Mouse (Mus musculus) erythroid progenitor cell, adult 5-6 weeks (primary cell): ENCODE data around the gene P3h4. TPM values are rescaled to one million over a fixed set of nuclear protein-coding genes. Genes with fewer than 3 reads are reported as not detected.

Experiments used
- ATAC-seq: replicated peaks from 2 replicates; pipeline ENCODE4 v1.8.0; 2016; ENCODE audit warnings: moderate number of reproducible peaks, mild to moderate bottlenecking, moderate TSS enrichment, inconsistent platforms; ENCODE audit not compliant: poor library complexity, low FRiP score, severe bottlenecking
- total RNA-seq, 2 experiments: library from RNA; stranded (forward) in 1 of 2; stranded (reverse) in 1 of 2; fragments of 150-400 nt in 1 of 2; fragments of 186-747, 209-891 nt in 1 of 2; gene quantifications; 2 replicates each; pipeline versions ENCODE4 v1.2.3 to v1.2.4; 2015 to 2017; ENCODE audit warnings: low replicate concordance in 2 of 2

P3h4 gene
- total RNA-seq, 2 experiments from 2014 or later, result not detected

GRCm38 (mm10) chr11:100394353-100395074 lies 20.1 kb downstream of the P3h4 start:
- no peak for ATAC-seq

GRCm38 (mm10) chr11:100393733-100394132 lies 20.9 kb downstream of the P3h4 start:
- ATAC-seq, result no peak

GRCm38 (mm10) chr11:100392958-100393357 lies 21.7 kb downstream of the P3h4 start:
- ATAC-seq, result no peak

GRCm38 (mm10) chr11:100391884-100392345 lies 22.7 kb downstream of the P3h4 start:
- no peak for ATAC-seq

GRCm38 (mm10) chr11:100391081-100391883 lies 23.4 kb downstream of the P3h4 start:
- ATAC-seq, result no peak

DNA sequence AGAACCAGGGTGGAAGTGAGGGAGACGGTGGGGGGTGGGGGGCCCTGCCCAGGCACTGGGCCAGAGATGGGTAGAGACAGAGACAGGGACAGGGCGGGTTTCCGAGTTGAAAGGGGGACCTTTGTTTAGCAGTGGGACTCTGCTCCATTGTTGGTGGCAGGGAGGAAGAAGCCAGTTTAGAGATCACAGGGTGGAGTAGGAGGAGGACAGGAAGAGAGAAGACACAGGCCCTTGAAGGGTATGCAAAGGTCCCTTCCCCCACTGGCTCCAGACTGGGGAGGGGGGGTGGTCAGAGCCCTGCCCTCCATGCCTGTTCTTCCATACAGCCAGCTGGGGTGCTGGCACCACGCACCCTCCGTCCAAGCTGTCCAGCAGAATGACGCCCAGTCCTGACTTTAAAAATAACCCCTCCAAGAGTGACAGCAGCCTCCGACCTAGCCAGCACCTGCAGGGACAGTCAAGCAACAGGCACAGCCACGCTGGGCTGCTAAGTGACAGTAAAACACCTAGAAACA lies 24.6 kb downstream of the P3h4 start:
- ATAC-seq, result no peak

DNA sequence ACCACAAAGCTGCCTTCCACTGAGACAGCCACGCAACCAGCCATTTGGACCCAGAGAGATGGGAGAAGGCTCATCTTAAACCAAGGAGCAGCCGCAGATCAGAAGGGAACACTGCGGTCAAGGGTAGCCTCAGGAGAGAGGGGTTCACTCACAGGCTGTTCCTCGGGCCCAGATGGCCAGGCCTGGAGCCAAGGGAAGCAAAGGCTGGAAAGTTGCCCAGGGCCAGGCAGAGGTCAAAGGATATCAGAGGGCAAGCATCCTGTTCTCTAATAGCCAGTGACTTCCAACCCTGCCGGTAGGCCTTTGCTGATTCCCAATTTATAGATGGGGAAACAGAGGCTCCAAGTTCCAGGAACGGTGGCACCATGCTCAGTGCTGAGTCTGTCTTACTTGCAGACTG lies 26.0 kb downstream of the P3h4 start:
- no peak for ATAC-seq

- ATAC-seq, result no peak
These were observed 26.9 kb downstream of the P3h4 start for GRCm38 (mm10) chr11:100387589-100388375.

GRCm38 (mm10) chr11:100387111-100387510 lies 27.5 kb downstream of the P3h4 start:
- ATAC-seq, result no peak

- no peak for ATAC-seq
These were observed 28.1 kb downstream of the P3h4 start for GRCm38 (mm10) chr11:100386586-100386985.

GRCm38 (mm10) chr11:100385016-100385415 lies 29.6 kb downstream of the P3h4 start:
- ATAC-seq, result no peak

DNA sequence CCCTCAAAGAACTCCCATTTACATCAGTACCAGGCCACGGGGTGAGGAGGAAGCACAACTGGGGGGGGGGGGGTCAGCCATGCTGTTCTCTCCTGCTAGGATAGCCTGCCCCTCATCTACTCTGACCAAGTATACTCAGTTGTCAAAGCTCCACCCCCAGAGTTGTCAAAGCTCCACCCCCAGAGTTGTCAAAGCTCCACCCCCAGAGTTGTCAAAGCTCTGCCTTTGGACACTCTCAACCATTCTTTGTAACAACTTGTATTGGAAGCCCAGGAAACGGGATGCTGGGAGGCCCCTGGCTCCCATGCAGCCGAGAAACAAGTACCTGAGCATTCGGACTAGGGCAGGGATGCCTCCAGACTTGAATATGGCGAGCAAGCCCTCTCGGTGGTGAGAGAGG lies 32.0 kb downstream of the P3h4 start:
- ATAC-seq, result no peak

DNA sequence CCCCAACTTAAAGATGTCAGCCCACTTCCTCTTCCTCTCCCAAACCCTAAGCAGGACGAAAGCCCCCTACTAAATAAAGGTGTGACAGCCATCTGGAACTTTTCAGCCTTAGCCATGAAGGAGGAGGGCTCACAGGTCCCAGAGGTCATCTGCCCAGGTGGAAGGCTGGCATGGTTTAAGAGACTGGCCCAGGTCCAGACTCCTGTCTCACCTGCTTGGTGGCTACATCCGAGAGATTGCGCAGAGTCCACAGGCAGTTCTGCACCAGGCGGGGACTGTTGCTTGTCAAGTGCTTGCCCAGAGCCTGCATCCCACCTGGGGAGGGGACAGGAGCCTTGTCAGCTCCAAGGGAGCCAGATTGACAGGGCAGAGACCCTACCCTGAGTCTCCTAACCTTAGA lies 35.3 kb downstream of the P3h4 start:
- ATAC-seq, result no peak; the same call in 1 of the 2 replicates

DNA sequence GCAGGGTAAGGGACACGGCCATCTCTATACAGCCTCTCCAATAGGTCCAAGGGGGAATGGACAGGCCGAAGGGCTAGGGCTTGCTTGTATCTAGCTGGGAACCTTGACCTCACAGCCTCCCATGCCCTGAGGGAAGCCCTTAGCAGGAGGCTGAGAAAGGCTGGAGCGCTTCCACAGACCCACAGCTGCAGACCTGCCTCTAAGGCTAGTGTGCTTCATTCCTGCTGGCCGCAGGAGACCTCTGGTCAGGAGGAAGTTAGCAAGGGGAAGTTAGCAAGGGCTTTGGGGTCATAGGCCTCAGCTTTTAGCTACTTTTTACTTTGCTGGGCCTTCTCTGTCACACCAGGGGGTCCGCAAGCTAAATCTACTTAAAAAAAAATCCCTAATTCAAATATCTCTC lies 36.2 kb downstream of the P3h4 start:
- ATAC-seq, result no peak

GRCm38 (mm10) chr11:100377989-100378388 lies 36.6 kb downstream of the P3h4 start:
- ATAC-seq, result no peak

DNA sequence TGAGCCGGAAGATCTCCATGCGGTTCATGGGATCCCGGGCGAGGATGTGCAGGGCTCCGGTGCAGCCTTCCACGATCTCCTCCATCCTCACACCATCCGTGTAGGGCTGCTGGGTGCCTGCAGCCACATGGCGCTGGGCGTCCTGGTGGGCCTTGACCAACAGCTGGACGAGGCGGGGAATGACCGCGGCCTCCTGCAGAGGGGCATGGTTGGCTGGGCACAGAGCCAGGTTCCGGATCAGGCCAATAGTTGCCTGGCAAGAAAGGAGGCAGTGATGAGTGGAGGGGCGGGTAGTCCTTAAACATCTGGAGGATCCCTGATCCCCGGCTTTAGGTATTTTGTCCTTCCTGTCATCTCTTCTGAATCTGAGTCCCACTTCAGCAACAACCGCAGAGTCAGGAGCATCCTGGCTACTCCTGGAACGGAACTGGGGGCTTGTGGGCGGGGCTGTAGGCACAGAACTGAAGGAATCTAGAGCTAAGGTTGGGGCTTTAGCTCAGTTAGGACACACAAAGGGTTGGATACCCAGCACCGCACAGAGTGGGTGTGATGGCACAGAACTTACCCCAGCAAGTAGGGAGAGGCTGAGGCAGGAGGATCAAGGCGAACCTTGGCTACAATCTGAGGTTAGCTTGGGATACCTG lies 37.8 kb downstream of the P3h4 start:
- ATAC-seq, result no peak

- no peak for ATAC-seq
These were observed 38.6 kb downstream of the P3h4 start for GRCm38 (mm10) chr11:100376005-100376404.

GRCm38 (mm10) chr11:100375127-100375526 lies 39.5 kb downstream of the P3h4 start:
- no peak for ATAC-seq

GRCm38 (mm10) chr11:100371981-100372558 lies 42.6 kb downstream of the P3h4 start:
- no peak for ATAC-seq
